Mouse (Mus musculus): ENCODE data around the gene Smoc1.

DNA sequence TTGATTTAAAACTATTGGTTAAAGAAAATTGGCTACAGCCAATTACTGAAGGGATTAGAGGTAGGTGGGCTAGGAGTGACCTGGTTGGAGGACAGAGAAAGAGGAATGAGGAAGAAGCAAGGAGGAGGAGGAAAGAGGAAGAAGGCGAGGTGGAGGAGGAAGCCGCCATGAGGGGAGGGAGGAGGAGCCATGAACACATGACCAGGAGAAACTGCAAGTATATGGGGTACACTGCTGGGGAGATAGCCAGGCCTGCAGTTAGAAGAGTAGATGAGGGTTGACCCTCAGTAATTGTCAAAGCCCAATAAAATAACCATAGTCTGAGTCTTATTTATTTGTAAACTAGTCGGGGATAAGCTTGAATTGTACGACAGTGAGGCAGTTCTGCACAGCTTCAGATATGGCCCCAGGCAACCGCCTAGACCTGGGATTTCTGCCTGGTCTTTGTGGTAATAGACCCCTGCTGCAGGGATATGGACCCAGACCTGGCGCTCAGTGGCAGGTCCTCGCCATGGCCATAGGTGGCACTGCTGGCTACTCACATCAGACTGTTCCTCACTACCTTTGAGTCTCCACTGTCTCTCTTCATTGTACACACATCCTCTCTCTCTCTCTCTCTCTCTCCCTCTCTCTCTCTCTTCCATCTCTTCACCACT is 7.2 kb upstream of the Smoc1 start:
- TF ChIP-seq POLR2A (IDR thresholded peaks at IDR 0.05; ENCODE audit: borderline replicate concordance, extremely low read depth, low read depth, low read length), result no peak
- TF ChIP-seq CTCF (IDR thresholded peaks at IDR 0.05; ENCODE audit: insufficient read depth, low read length), result no peak
